Mouse (Mus musculus): ENCODE results near the gene Golga5. TPM values are rescaled to one million over a fixed set of nuclear protein-coding genes. Genes with fewer than 3 reads are reported as not detected.

Golga5 gene
- polyA plus RNA-seq, 1 experiment from 2014 or later: 24.7 TPM

GRCm38 (mm10) chr12:102426285-102426684, 42.6 kb upstream of the Golga5 start:
- ATAC-seq: no peak
- 98% methylated on average over 7 of the region's 7 CpGs for WGBS
- no peaks in the 10 kb centered on the region for H3K9me3 ChIP-seq (ENCODE audit: control insufficient read depth, low read length)
- H3K27ac ChIP-seq (ENCODE audit: low read depth, low read length): no peak overlapping the region
- H3K27me3 ChIP-seq (replicated peaks; ENCODE audit: control insufficient read depth, insufficient read depth, low read length): no peaks in the 10 kb centered on the region
- H3K4me3 ChIP-seq (ENCODE audit: low read length): no peak overlapping the region
- H3K4me2 ChIP-seq (ENCODE audit: low read length): no peak overlapping the region
- peaks cover 12% of the 10 kb centered on the region for H3K36me3 ChIP-seq (ENCODE audit: control insufficient read depth, insufficient read depth, low read length)
- no peaks in the 10 kb centered on the region for H3K4me1 ChIP-seq (ENCODE audit: control insufficient read depth, insufficient read depth, low read depth, low read length)
- H3K9ac ChIP-seq (ENCODE audit: low read depth, low read length): no peak overlapping the region

GRCm38 (mm10) chr12:102429656-102430055, 39.3 kb upstream of the Golga5 start:
- H3K4me3 ChIP-seq (ENCODE audit: low read length): no peak overlapping the region
- H3K27me3 ChIP-seq (replicated peaks; ENCODE audit: control insufficient read depth, insufficient read depth, low read length): no peaks in the 10 kb centered on the region
- H3K36me3 ChIP-seq (ENCODE audit: control insufficient read depth, insufficient read depth, low read length): peaks cover 4% of the 10 kb centered on the region; the same call in 1 of the 2 replicates
- H3K27ac ChIP-seq (ENCODE audit: low read depth, low read length): no peak overlapping the region
- H3K4me1 ChIP-seq (ENCODE audit: control insufficient read depth, insufficient read depth, low read depth, low read length): no peaks in the 10 kb centered on the region
- H3K9me3 ChIP-seq (ENCODE audit: control insufficient read depth, low read length): no peaks in the 10 kb centered on the region
- WGBS: 99% methylated on average over 5 of the region's 5 CpGs
- no peak for ATAC-seq
- H3K4me2 ChIP-seq (ENCODE audit: low read length): no peak overlapping the region
- no peak overlapping the region for H3K9ac ChIP-seq (ENCODE audit: low read depth, low read length)

GRCm38 (mm10) chr12:102430228-102430627, 38.7 kb upstream of the Golga5 start:
- no peak for ATAC-seq
- no peaks in the 10 kb centered on the region for H3K9me3 ChIP-seq (ENCODE audit: control insufficient read depth, low read length)
- no peaks in the 10 kb centered on the region for H3K27me3 ChIP-seq (replicated peaks; ENCODE audit: control insufficient read depth, insufficient read depth, low read length)
- H3K4me3 ChIP-seq (ENCODE audit: low read length): no peak overlapping the region
- no peak overlapping the region for H3K27ac ChIP-seq (ENCODE audit: low read depth, low read length)
- H3K4me2 ChIP-seq (ENCODE audit: low read length): no peak overlapping the region
- H3K4me1 ChIP-seq (ENCODE audit: control insufficient read depth, insufficient read depth, low read depth, low read length): no peaks in the 10 kb centered on the region
- WGBS: 88% methylated on average over 4 of the region's 4 CpGs
- peaks cover 4% of the 10 kb centered on the region; the same call in 1 of the 2 replicates for H3K36me3 ChIP-seq (ENCODE audit: control insufficient read depth, insufficient read depth, low read length)
- H3K9ac ChIP-seq (ENCODE audit: low read depth, low read length): no peak overlapping the region

- no peak overlapping the region for H3K4me3 ChIP-seq (ENCODE audit: low read length)
- no peak for ATAC-seq
- H3K27ac ChIP-seq (ENCODE audit: low read depth, low read length): no peak overlapping the region
- H3K9me3 ChIP-seq (ENCODE audit: control insufficient read depth, low read length): no peaks in the 10 kb centered on the region
- H3K36me3 ChIP-seq (ENCODE audit: control insufficient read depth, insufficient read depth, low read length): no peaks in the 10 kb centered on the region
- no peak overlapping the region for H3K4me2 ChIP-seq (ENCODE audit: low read length)
- H3K9ac ChIP-seq (ENCODE audit: low read depth, low read length): no peak overlapping the region
- H3K4me1 ChIP-seq (ENCODE audit: control insufficient read depth, insufficient read depth, low read depth, low read length): no peaks in the 10 kb centered on the region; the same call in 1 of the 2 replicates
- no peaks in the 10 kb centered on the region for H3K27me3 ChIP-seq (replicated peaks; ENCODE audit: control insufficient read depth, insufficient read depth, low read length)
- 88% methylated on average over 12 of the region's 12 CpGs for WGBS
Measured at GRCm38 (mm10) chr12:102432238-102432637, 36.7 kb upstream of the Golga5 start.

GRCm38 (mm10) chr12:102434107-102434506, 34.8 kb upstream of the Golga5 start:
- Histone ChIP-seq H3K4me3 (ENCODE audit: low read length) (no peak overlapping the region), H3K36me3 (ENCODE audit: control insufficient read depth, insufficient read depth, low read length) (no peaks in the 10 kb centered on the region), H3K9me3 (ENCODE audit: control insufficient read depth, low read length) (no peaks in the 10 kb centered on the region), H3K9ac (ENCODE audit: low read depth, low read length) (no peak overlapping the region), H3K4me1 (ENCODE audit: control insufficient read depth, insufficient read depth, low read depth, low read length) (peaks cover 10% of the 10 kb centered on the region), H3K4me2 (ENCODE audit: low read length) (no peak overlapping the region), H3K27me3 (replicated peaks; ENCODE audit: control insufficient read depth, insufficient read depth, low read length) (no peaks in the 10 kb centered on the region), H3K27ac (ENCODE audit: low read depth, low read length) (no peak overlapping the region)
- 90% methylated on average over 4 of the region's 4 CpGs for WGBS
- ATAC-seq: no peak

- Histone ChIP-seq H3K4me2 (ENCODE audit: low read length) (no peak overlapping the region; the same call in 1 of the 2 replicates), H3K4me3 (ENCODE audit: low read length) (no peak overlapping the region), H3K9me3 (ENCODE audit: control insufficient read depth, low read length) (no peaks in the 10 kb centered on the region), H3K4me1 (ENCODE audit: control insufficient read depth, insufficient read depth, low read depth, low read length) (peaks cover 10% of the 10 kb centered on the region), H3K9ac (ENCODE audit: low read depth, low read length) (no peak overlapping the region), H3K27ac (ENCODE audit: low read depth, low read length) (no peak overlapping the region), H3K27me3 (replicated peaks; ENCODE audit: control insufficient read depth, insufficient read depth, low read length) (no peaks in the 10 kb centered on the region), H3K36me3 (ENCODE audit: control insufficient read depth, insufficient read depth, low read length) (no peaks in the 10 kb centered on the region)
- 71% methylated on average over 10 of the region's 10 CpGs for WGBS
- no peak for ATAC-seq
Measured at GRCm38 (mm10) chr12:102436939-102437526, 31.9 kb upstream of the Golga5 start.

GRCm38 (mm10) chr12:102437952-102438351, 31.0 kb upstream of the Golga5 start:
- WGBS: 76% methylated on average over 5 of the region's 5 CpGs

GRCm38 (mm10) chr12:102438983-102439631, 29.8 kb upstream of the Golga5 start:
- Histone ChIP-seq H3K27me3 (replicated peaks; ENCODE audit: control insufficient read depth, insufficient read depth, low read length) (no peaks in the 10 kb centered on the region), H3K9ac (ENCODE audit: low read depth, low read length) (peak overlapping the region; percentile 81), H3K36me3 (ENCODE audit: control insufficient read depth, insufficient read depth, low read length) (no peaks in the 10 kb centered on the region), H3K4me2 (ENCODE audit: low read length) (peak overlapping the region; percentile 75), H3K4me3 (ENCODE audit: low read length) (peak overlapping the region; percentile 78), H3K4me1 (ENCODE audit: control insufficient read depth, insufficient read depth, low read depth, low read length) (peaks cover 10% of the 10 kb centered on the region), H3K9me3 (ENCODE audit: control insufficient read depth, low read length) (no peaks in the 10 kb centered on the region), H3K27ac (ENCODE audit: low read depth, low read length) (peak overlapping the region; percentile 87)
- peak; percentile 62 for ATAC-seq
- WGBS: 2% methylated on average over 20 of the region's 20 CpGs

More at GRCm38 (mm10) chr12:102437952-102438351, 31.0 kb upstream of the Golga5 start:
- no peaks in the 10 kb centered on the region for H3K9me3 ChIP-seq (ENCODE audit: control insufficient read depth, low read length)
- no peak overlapping the region; the same call in none of the 2 replicates for H3K9ac ChIP-seq (ENCODE audit: low read depth, low read length)
- peak overlapping the region; percentile 75 for H3K4me2 ChIP-seq (ENCODE audit: low read length)
- no peak for ATAC-seq
- H3K4me3 ChIP-seq (ENCODE audit: low read length): no peak overlapping the region
- no peaks in the 10 kb centered on the region for H3K27me3 ChIP-seq (replicated peaks; ENCODE audit: control insufficient read depth, insufficient read depth, low read length)
- peaks cover 10% of the 10 kb centered on the region for H3K4me1 ChIP-seq (ENCODE audit: control insufficient read depth, insufficient read depth, low read depth, low read length)
- H3K27ac ChIP-seq (ENCODE audit: low read depth, low read length): no peak overlapping the region
- no peaks in the 10 kb centered on the region for H3K36me3 ChIP-seq (ENCODE audit: control insufficient read depth, insufficient read depth, low read length)

GRCm38 (mm10) chr12:102439632-102440023, 29.3 kb upstream of the Golga5 start, which contains the start of gene Lgmn:
Gene Lgmn, minus strand, starts transcription at chr12:102439813.
- peak; percentile 100 for ATAC-seq
- peak within 1 kb of the TSS; percentile 75 for H3K4me2 ChIP-seq (ENCODE audit: low read length)
- 0% methylated on average over 28 of the region's 28 CpGs for WGBS
- no peaks in the 10 kb centered on the region for H3K27me3 ChIP-seq (replicated peaks; ENCODE audit: control insufficient read depth, insufficient read depth, low read length)
- H3K4me3 ChIP-seq (ENCODE audit: low read length): peak within 1 kb of the TSS; percentile 78
- peaks cover 10% of the 10 kb centered on the region for H3K4me1 ChIP-seq (ENCODE audit: control insufficient read depth, insufficient read depth, low read depth, low read length)
- no peaks in the 10 kb centered on the region for H3K9me3 ChIP-seq (ENCODE audit: control insufficient read depth, low read length)
- no peaks in the 10 kb centered on the region for H3K36me3 ChIP-seq (ENCODE audit: control insufficient read depth, insufficient read depth, low read length)
- peak within 1 kb of the TSS; percentile 81 for H3K9ac ChIP-seq (ENCODE audit: low read depth, low read length)
- peak within 1 kb of the TSS; percentile 87 for H3K27ac ChIP-seq (ENCODE audit: low read depth, low read length)
